Mouse (Mus musculus): ENCODE results near the gene Mllt10.
A peak's percentile ranks its signal among the peaks of the same experiment; 100 is the strongest.

Gene Mllt10

DNA sequence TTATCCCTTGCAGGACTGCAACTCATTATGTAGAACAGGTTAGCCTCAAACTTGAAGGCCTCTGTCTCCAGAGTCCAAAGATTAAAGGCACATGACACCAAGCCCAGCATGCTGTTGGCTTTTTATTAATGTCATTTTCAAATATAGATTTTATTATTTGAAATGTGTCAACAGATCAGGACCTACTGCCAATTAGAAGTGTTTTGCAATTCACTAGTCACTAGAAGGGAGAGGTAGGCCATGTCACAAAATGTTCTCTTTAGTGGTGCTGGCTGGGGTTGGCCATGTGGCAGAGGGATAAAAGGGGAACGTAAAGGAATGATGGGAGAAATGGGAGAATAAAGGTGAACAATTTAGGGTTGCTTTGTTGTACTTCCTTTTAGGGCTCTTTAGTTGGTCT is 38.8 kb downstream of the Mllt10 start:
- DNase-seq, result no peak

DNA sequence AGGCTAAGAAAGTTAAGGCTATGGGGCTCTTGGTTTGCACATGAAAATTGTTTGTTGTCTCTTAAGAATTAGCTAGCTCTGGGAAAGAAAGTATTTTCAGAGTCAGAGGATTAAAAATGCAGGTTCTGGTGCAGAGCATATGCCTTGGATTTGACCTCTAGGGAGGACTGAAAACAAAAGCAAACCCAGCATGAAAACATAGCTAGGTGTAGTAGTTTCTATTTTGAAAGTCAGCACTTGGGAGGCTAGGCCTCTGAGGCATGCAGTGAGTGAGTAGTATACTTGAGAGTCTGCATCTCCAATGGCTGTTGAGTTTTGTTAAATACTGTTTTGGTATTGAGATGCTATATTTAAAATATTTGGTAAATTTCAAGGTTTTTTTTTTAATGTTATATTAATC is 39.3 kb downstream of the Mllt10 start:
- no peak for DNase-seq

DNA sequence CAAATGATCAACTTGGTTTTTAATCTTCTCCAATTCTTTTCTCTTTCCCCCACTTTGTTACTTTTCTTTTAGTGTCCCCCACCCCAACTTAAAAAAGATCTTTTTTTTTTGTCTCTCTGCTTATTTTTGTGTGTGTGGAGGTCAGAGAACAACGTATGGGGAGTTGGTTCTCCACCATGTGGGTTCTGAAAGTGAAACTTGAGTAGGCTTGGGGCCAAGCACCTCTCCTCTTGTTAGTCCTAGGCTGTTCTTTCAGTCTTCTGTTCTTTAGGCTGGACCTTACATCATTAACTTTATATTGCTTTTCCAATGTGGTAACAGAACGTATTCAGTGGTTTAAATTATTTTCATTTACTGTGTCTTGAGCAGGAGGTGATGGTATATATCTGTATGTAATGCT is 40.8 kb downstream of the Mllt10 start:
- DNase-seq, result no peak

DNA sequence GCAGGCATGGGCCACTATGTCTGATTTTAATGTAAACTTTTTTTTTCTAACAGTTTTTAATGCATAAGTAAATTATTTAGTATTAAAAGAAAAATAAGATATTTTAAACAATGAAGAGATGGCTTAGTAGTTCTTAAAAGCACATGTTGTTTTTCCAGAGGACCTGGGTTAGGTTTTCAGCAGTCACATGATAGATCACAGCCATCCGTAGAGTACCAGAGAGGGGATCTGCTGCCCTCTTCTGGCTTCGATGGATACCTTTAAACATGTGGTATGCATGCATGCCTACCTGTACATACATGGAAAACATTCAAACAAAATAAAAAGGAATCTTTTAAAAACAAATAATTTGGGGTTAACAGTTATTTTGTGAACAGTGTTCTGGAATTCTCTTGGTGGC is 45.9 kb downstream of the Mllt10 start:
- DNase-seq, result no peak

DNA sequence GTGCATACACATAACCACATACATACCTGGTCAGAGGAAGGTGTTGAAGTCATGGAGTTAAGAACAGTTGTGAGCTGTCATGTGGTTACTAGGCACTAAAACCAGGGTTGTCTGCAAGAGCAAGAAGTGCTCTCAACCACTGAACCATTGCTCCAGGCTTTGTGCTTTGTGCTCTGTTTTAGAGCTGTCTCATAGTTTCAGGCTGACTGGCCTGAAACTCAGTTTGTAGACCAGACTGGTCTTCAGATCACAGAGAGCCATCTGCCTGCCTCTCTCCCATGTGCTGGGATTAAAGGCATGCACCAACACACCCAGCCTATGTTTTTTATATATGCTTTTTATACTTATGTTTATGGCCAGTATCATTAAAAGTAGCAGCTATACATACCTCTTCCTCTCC is 52.5 kb downstream of the Mllt10 start:
- DNase-seq, result no peak

DNA sequence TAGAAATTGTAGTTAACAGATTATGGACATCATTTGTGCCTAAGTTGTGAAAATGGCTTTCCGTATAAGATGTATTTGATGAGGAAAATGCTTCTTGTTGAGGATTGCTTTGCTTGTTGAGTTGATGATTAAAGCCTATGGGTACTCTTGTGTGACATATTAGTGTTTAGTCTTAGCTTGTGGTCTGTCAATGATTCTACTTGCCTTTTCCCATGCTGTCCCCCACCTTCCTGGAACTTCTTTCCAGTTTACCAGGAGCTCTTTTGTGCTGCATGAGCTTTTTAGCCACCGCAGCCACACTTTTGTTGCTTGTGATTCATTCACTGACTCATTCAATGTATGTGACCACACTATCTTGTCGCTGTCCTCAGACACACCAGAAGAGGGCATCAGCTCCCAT is 53.2 kb downstream of the Mllt10 start:
- no peak for DNase-seq

DNA sequence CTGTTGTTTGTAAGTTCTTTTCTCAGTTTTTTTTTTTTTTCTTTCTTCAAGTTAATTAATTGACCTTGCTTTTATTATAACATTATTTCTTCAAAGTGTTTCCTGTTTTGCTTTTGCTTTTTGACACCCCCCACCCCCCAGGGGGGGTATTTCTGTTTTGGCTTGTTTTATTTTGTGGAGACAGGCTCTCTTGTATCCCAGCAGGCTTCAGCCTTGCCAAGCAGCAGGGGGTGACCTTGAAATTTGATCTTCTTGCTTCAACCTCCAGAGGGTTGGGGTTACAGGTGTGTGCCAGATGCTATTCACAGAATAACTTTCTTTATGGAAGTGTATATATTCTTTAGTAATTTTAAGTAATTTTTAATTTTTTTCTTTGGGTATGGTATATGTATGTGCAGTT is 56.4 kb downstream of the Mllt10 start:
- DNase-seq, result no peak

DNA sequence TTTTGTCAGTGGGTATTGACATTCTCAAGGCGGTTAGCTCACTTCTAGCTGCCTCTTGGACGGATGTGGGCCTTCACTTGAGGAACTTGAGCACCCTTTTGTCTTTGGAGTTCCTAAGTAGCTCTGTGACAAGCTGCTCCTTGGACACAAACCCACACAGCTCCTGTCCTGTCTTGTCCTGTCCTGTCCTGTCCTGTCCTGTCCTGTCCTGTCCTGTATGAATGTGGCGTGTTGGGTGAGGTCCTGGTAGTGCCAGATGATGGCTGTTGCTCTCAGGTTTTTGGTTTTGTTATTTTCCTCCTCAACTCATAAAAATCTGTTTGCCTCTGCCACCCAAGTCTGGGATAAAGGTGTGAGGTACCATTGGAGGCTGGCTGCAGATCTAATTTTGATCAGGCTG is 61.4 kb downstream of the Mllt10 start:
- no peak for DNase-seq

DNA sequence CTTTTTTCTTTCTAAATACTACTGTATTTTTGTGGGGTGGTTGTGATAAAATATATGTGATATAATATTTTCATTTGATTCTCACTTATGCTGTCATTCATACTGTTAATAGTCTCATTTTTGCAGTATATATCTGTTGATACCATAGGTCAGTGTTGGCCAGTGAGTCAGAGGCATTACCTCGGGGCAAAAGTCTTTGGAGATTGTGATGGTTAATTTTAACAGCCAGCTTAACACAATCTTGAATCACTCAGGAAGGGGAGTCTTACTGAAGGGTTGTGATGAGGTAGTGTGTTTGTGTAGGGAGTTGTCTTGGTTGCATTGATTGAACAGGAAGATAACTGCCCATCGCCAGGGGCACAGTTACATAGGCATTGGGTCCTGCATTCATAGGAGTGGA is 83.1 kb downstream of the Mllt10 start:
- DNase-seq, result no peak

DNA sequence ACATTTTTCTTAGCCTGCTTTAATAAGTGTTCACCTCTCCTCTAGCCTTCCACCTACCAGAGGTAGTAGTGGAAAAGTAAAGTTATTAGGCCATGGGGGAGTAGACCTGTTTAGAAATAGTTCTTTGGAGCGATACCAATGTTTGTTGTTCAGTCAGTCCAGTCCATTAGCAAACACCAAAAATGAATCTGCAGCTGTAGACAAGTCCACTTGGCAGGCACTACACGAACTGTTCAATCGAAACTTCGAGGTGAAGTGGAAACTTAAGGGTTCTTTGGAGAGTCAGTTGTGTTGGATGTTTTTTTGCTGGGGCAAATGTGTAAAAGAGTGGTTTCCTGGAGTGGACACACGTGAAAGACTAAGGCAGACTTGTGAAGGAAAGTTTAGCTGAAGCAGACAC is 84.6 kb downstream of the Mllt10 start:
- peak; percentile 24 to 27 for DNase-seq

DNA sequence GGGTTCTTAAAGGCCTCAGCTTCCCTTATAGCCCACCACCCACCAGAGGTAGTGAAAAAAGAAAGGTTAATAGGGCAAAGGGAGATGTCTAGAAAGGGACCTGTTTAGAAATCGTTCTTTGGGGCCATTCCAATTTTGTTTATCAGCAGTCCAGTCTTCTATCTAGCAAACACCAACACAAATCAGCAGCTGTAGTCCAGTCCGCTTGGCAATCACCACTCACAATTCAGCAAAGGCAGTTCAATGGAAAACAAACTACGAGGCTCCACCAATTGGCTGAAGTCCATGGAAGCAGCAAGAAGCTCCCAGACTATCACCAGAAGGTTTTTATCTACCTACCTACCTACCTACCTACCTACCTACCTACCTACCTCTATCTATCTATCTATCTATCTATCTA is 101.1 kb downstream of the Mllt10 start:
- DNase-seq, result no peak

DNA sequence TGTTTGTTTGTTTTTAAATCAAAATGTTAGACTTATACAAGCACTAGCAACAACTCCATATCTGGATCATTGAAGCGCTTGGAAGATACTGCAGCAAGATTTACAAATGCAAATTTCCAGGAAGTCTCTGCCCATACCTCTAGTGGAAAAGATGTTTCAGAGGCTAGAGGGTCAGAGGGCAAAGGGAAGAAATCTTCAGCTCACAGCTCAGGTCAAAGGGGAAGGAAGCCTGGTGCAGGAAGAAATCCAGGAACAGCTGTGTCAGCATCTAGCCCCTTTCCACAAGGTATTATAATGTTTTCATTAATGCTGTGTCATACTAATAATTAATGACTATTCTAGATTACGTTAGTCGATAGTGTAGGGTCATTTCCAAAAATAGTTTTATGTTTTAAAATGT is 104.4 kb downstream of the Mllt10 start:
- no peak for DNase-seq

DNA sequence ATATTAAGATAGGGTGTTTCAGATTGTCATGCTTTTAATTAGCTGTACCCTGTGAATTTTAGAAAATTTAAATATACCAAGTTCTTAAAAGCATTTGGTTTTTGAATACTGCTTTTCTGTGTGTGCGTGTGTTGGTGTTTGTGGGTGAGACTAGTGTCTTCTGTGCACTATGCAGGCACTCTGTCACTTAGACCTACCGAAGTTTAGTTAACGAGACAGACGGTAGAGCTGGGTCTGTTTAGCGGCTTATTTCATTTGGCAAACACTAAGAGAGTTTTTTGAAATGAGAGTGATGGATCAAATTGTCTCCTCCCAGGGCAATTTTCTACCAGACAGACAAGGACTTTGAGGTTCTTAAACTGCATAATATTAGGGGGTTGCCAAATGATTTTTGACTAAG is 106.0 kb downstream of the Mllt10 start:
- DNase-seq, result no peak

DNA sequence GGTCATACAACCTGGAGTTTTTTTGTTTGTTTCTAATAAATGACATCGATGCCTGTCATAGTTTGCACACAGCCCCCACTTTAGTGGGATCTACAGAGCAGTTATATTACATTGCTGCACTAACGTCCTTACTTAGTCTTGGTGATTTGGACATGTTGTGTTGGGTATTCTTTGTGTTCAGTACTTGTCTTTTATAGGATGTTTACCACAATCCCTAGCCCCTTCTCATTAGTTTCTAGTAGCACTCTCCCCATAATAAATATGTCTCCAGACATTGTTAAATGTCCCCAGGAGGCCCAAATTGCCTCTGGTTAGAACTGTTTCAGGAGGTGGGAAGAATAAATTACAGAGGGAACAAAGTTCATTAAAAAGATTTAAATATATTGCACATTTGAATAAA is 110.5 kb downstream of the Mllt10 start:
- no peak for DNase-seq

DNA sequence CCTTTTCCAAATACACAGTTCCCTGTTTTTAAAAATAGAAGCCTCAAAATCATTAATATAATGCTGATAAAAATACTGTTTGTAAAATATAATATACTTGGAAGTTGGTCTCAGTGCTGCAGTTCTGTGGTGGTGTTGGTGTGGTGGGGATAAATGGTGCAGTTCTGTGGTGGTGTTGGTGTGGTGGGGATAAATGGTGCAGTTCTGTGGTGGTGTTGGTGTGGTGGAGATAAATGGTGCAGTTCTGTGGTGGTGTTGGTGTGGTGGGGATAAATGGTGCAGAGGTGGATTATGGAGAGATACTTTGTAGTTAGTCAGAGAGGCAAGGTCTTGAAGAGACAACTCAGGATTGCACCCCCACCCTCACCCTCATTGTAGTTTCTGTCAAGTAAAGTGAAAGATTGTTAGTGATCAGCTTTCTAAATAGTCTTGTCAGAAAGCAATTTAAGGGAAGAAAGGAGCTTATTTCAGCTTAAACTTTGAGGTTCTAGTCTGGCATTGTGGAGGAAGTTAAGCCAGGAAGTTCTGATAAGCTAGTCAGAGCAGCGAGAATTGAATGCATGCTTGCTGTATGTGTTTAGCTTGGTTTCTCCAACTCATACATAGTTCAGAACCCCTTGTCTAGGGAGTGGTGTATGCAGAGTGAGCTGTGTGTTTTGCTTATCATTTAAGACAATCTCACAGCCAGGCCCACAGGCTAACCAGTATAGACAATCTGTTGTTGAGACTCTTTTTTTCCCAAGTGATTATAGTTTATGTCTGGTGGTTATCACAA is 114.3 kb downstream of the Mllt10 start:
- DNase-seq, result no peak

DNA sequence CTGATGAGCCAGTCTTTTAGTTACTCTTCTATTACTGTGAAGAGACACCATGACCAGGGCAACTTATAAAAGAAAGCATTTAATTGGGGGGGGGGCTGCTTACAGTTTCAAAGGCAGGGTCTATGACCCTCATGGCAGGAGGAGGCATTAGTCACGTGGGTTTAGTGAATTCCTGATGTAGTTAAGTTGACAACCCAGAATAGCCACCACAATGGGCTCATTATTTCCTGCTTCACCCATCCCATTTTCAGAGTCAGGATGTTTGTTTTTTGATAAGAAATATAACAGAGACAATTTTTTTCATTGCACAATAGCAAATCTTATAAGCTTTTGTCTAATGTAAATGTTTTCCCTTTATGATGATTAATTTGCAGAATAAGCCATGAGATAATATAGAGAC is 120.2 kb downstream of the Mllt10 start:
- DNase-seq, result no peak

DNA sequence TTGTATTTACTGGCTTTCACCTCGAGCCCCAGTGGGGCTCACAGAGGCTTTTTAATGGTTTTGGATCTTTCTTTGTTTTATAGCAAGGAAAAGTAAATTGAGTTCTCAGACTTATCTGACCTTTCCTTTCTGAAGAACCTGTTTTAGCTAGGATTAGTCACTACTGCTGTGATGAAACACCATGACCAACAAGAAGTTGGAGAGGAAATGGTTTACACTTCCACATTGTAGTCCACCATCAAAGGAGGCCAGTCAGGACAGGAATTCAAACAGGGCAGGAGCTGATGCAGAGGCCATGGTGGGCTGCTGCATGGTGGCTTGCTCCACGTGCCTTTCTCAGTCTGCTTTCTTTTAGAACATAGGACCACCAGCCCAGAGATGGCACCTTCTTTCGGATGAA is 121.2 kb downstream of the Mllt10 start:
- no peak for DNase-seq

DNA sequence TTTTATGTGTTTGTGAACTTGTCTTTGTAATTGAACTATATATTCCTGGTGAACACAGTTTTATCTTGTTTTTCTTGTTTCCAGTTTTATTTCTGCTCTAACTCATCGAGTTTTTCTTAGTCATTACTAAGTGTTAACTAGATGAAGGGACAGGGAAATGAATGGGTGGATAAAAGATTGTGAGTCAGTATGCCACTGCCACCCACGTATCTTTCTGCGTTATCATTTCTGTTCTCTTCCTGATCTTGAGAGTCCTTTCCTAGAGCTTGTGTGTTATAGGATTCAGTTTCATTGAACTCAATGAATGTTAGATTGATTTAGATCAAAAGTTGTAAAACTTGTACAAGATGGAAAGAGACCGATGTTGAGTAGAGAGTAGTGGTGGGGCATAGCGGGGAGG is 125.3 kb downstream of the Mllt10 start:
- no peak for DNase-seq

DNA sequence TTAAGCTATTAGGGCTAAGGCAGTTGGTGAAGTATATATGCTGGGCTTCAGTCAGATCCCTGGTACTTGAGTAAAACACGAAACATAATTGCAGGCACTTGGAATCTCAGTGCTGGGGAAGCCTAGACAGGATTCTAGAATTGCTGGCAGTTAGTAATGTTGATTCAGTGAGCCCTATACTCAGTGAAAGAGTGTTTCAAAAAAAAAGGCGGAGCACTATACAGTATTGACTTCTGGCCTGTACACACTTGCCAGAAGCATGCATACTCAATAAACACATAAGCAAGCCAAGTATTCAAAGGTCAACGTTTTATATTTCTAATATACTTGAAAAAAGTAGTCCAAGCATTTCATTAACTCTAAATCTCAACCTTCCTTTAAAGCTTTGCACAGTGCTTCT is 126.6 kb downstream of the Mllt10 start:
- DNase-seq, result no peak

DNA sequence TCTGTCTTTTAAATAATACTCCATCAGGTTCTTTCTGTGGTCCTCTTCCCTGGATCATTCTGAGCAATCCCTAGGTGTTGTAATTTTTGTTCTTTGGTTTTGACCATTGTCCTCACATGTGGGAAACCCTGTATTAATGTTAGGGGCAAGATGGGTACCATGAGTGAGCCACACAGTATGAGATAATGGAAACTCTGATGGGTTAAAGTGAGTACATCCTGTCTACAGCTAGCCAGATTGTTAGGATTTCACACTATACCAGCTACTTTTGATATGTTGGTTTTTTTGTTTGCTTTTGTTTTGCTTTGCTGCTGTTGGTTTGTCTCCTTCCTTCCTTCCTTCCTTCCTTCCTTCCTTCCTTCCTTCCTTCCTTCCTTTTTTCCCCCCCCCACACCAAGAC is 128.0 kb downstream of the Mllt10 start:
- DNase-seq, result no peak

DNA sequence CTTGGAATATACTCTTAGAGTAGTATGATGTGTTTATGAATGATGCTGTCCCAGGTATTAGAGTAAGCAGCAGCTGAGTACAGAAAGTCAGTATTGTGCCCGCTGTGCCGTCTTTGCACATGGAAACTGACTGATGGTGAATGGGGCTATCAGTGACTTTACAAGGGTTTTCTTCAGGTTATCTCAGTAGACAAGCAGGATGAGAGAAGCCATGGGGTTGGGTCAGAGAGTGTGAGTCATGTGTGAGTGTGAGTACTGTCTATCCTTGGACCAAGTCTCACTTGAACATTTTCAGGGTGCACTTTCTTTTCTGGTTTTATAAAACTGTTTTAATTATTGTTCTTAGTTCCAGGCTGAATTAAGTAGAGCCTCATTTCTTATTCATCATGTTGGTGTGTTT is 133.3 kb downstream of the Mllt10 start:
- DNase-seq, result no peak

DNA sequence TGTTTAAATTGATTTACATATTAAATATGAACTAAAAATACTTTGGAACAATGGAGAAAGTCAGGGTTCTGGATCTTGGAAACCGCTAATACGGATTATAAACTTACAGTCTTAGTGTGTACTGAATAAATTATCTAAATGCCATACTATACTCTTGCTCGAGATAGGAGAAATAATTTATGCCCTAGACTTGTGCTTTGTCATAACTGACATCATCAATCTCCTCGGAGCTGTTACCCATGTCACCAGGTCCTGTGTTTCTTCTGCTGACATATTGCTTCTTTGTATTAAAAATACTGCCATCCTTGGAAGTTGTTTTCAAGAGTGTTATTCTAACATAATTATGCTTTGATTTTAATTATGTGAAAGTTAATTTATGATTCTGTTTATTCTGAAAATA is 140.2 kb downstream of the Mllt10 start:
- no peak for DNase-seq

DNA sequence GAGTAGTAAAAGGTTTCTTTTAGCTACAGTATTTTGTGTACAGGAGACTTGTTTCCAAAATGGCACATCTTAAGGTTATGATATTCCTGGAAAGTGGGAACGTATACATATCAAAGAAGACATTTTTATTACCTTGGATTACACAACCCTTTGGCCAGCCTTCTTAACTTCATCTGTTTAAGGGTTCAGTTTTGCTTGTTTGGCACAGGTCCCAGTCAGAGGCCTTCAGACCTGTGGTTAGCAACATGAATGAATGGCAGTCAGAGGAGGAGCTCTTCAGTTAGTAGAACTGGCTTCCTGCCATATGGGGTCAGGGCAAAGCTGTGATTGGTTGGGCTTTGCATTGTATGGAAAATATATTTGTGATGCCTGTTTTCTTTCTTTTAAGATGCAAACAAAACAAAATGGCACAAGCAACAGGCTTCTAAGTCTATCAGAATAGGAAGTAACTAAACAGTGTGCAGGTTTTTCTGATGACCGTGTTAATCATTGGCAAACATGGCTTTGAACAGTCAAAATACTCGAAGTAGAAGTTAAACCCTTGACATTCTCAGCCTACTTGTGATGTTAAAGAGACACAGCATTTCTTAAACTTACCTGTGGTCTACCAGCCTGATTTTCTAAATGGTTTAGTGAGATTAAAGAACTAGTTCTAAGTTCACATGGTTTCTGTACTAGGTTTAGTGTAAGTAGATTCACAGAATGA is 140.8 kb downstream of the Mllt10 start:
- DNase-seq, result peak; percentile 50 to 51

DNA sequence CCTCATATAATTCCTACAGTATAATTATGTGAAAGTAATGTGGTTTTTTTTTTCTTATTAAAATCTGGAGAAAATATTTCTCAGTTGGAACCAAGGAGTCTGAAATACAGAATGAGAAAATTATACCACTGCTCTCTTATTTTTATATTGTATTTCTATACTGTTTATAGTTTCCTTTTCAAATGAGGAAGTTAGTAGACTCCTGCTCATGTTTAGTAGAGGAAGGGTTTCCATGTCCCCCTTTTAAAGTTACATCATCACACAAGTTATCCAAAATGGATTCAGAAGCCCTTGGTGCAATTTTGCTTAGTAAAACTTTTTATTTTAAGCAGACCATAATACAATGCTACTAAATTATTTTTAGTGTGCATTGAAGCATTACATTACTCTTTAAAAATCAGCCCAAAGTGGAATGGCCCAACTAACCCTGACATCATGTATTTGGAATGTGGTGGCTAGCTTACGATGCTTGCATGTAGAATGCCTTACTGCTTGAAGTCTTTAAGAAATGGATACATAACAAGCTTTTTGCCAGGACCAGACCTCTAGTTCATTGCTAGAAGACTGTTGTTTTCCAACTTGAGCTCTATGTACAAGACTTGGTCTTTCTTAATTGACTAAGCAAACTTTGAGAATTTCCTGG is 146.9 kb downstream of the Mllt10 start:
- DNase-seq, result no peak
